Mouse (Mus musculus): ENCODE measurements at regions not wholly inside any gene's neighbourhood (a gene's known extent, or its start where the extent isn't known, plus 50 kb on each side); places are given as distances from the start of the nearest gene placed in this dataset.

DNA sequence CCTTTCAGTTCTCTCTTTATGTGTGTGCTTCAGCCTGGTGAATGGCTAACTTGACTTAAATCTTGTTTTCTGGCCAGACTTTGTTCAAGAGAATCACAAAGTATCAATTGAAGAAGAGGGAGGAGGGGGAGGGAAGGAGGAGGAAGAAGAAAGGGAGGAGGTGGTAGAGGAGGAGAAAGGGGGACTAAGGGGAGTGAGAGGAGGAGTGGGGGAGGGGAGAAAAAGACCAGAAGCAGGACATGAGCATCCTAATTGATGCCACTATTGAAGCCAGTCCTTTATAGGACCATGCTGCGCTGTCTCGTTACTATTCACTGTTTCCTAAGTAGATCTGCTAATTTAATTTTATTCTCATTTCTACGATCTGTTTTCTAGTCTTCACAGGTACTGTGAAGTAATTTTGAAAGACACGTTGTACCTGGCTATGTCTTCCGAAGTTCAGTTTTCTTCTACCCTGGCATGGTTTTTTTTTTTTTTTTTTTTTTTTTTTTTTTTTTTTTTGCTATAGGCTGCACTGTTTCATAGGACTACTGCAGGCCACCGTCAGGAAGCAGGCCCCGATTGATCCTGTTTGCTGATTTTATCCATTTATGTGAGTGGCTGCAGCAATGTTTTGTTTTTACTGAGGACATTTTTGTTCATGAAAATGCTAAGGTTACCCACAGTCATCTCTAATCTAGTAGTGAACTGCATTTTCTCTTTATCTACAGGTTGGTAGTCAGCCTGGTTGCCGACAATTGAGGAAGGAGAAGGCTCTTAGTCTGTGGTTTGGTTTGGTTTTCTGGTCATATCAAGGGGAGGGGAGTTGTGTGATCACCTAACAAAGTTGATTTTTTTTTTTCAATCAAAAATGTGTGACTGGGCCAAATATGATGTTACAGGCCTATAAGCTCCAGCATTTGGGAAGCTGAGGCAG lies 184.1 kb upstream of the Meis1 start:
- TF ChIP-seq POLR2A (IDR thresholded peaks at IDR 0.05; ENCODE audit: control insufficient read depth, low read depth, low read length) (no peak), CTCF (IDR thresholded peaks at IDR 0.05; ENCODE audit: control insufficient read depth, insufficient read depth, insufficient replicate concordance, low read depth, low read length) (no peak)

All from testis, adult 2 months (tissue).